Mouse (Mus musculus) left cerebral cortex, postnatal 25 days (tissue): Measurements from ENCODE around the gene Oxsm. TPM values are rescaled to one million over a fixed set of nuclear protein-coding genes. Genes with fewer than 3 reads are reported as not detected.

Source experiments
- DNase-seq, 2 experiments: peaks; one replicate each; pipeline ENCODE4 v3.0.0; 2022; ENCODE audit warnings: low spot score in 2 of 2, mixed read lengths in 1 of 2
- intact Hi-C: fragments of 180-260 bp; cut with DNase I; formaldehyde crosslinking; loops from one replicate; pipeline ENCODE4 v1.15.1; 2025
- total RNA-seq, 2 experiments: library from RNA; stranded (reverse); gene quantifications; 2 replicates each; pipeline ENCODE4 v1.2.3; 2021

The Oxsm gene
- 10 to 100 TPM; 10.9 to 11.2 TPM for total RNA-seq

DNA sequence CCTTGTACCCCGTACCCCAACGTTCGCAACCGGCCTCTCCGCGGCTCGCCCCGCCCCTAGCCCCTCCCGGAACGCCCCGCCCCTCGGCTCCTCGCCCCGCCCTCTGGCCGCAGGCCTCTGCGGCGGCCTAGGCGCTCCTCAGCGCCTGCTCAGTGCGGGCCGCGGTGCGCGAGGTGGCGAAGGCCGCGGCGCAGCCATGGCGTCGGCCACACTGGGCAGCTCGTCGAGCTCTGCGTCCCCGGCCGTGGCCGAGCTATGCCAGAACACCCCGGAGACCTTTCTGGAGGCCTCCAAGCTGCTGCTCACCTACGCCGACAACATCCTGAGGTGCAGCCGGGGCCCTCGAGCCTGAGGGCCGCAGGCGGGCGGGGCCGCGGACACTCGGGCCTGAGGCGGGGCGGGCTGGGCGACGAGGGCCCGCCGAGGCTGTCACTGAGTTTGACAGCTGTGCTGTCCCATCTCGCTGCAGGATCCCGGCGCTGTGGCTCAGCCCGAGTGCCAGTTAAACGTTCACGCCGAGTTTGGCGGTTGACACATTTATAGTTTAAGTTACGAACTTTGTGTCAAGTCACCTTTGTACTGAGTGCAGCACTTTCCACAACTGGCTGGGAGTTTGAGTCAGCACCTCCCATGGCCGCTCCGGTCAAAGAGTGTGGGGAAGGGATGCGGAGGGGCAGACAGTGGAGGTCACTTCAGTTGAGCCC lies at the start of gene Oxsm, which contains the start of gene Ngly1:
Gene Oxsm (minus strand): TSS at position 638 of the 704 bp plus-strand sequence.
Gene Ngly1 (plus strand): TSS at position 110 of the 704 bp plus-strand sequence.
- peak; percentile 81 to 85 for DNase-seq
- intact Hi-C loops, result loop anchor here (1.0 kb wide), 1 partner anchor 116 kb away; the partner anchor contains the start of gene Top2b

DNA sequence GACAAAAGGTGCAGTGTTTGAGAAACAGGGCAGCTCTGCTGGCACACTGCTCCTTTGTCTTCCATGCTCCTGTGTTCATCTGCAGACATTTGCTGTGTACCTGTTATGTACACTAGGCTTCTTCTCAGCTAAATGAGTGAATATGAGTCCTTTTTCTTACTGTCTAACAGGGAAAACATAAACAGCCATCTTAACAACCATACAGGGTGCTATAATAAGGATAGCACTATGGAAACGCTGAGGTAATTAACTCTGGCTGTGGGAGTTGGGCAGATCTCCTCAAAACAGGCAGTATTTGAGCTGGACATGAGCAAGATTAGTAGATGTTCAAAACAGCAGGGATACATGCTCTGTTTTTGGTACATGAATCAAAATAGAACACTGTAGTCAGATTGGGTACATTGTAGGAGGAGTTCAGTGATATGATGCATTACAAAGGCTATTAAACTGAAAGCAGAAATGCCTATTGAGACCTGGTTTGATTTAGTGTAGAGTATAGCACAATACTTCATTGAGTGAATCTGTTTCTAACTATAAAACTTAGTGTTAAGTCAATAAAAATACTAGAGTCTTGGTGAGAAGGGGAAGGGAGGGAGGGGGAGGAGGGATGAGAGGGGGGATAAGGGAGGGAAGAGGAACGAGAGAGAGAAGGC lies 47.3 kb upstream of the Oxsm start:
- intact Hi-C loops, result loop anchor here (5.0 kb wide), 1 partner anchor 70 kb away; the partner anchor contains the start of gene Top2b
- DNase-seq, result peak; percentile 31 to 76

DNA sequence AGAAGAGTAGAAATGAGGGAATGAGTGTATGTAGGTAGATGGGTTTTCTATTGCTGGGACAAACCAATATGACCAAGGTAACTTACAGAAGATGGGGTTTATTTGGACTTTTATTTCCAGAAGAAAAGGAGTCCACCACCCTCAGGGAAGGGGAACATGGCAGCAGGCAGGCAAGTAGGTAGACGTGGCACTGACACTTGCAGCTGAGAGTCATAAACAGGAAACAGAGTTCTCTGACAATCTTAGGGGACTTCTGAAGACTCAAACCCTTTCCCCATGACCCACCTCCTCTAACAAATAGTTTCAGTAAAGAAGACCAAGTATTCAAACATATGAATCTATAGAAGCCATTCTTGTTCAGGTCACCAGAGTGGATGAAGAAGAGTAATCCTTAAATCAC lies 44.3 kb upstream of the Oxsm start:
- intact Hi-C loops, result no loop called here
- no peak for DNase-seq

DNA sequence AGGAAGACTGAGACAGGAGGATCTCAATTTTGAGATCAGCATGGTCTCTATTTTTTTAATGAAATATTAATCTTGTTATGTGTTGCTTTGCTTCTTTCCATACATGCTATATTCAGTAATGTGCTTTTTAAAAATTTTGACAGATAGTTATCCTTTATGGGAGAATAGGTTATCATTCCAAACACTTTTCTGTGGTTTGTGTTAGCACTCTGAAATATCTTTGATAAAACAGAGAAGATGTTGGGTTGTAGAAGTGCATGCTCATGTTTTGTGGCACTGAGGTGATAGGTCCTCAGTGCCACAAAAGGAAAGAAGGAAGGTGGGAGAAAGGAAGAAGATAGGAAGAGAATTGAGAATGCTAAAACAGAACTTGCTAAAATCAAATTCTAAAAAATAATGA lies 43.4 kb upstream of the Oxsm start:
- no peak for DNase-seq
- intact Hi-C loops, result no loop called here

DNA sequence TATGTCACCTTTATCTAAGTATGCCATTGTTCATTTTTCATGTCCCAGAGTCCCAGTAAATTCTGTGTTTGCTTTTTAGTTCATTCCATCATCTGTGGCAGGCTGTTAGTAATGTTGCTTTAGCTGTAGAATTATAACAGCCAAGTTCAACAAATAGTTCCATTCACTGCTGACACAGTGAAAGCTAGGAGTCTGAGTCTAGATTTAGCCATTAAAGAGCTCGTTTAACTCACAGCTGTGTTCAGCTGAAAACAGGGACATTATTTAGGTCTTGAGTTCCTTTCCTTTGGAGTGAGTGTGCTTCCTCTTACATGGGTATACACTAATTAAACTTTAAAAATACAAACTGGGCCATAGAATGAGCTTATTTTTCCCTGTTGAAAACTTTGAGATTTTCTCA lies 42.8 kb upstream of the Oxsm start:
- DNase-seq, result peak in 1 of 2 experiments; percentile 43
- intact Hi-C loops, result no loop called here

DNA sequence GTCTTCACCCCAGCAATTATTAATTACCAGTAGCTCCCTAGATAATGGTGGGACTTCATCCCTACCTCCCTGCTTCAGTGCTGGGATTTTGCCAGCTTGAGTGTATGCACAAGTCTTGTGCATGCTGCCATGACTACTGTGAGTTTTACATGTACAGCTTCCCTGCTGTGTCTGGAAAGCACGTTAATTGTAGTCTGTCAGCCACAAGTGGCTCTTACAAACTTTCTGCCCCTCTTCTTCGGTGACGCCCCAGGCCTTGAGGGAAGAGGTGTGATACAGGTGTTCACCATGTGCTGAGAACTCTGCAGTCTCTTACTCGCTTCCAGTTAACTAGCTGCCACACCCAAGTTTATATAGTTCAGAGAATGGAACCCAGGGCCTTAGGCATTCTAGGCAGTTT lies 34.4 kb upstream of the Oxsm start:
- intact Hi-C loops, result no loop called here
- DNase-seq, result no peak

DNA sequence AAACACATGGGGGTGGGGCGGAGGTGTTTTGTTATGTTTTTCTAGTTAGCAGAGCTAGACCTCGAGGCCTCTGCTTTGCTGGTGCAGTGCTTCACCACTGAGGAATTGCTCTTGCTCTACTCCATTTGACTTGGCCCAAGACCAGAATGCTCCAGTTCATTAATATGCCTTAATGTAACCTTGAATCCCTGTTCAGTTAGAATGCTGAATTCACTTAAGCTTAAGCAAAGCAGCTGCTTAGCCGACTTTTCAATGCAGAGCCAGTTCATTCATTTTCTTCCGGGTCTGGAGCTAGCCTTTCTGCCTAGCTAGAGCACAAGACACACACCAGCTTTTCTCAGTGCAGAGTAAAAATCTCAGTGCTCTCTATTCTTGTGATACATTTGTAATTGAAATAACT lies 29.6 kb upstream of the Oxsm start:
- no peak for DNase-seq
- intact Hi-C loops, result no loop called here

DNA sequence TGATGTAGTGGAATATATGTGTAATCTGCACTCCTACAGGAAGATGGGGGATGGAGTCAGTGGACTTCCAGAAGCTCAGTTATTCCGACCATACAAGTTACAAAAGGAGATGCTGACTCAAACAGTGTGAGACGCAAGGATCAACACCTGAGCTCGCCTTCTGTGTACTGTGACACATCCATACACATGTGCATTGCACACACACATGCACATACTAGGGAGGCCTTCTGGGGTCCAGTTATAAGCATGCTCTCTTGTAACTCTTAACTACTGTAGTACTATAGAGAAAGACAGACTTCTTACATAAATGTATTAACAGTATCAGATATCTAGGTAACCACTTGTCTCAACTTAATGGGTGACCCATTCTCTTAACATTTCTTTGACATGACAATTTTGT lies 24.1 kb upstream of the Oxsm start:
- no peak for DNase-seq
- intact Hi-C loops, result no loop called here

DNA sequence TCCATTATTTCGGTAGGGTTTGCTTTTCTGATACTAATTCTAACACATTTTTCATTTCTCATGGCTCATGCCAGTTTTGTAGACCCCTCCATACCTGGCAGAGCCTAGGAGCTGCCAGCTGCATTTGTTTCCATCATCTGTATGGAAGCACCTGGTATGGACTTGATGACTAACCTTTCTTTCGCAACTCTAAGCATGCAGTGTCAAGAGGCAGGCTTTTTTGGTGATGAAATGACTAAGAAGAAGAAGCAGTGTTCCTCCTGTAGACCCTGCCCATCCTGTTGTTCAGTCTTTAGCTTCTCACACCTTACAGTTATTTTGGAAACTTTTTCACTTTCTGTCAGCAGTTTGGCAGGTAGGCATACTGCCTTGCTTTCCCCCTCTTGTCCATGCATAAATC lies 20.2 kb upstream of the Oxsm start:
- intact Hi-C loops, result no loop called here
- DNase-seq, result no peak

DNA sequence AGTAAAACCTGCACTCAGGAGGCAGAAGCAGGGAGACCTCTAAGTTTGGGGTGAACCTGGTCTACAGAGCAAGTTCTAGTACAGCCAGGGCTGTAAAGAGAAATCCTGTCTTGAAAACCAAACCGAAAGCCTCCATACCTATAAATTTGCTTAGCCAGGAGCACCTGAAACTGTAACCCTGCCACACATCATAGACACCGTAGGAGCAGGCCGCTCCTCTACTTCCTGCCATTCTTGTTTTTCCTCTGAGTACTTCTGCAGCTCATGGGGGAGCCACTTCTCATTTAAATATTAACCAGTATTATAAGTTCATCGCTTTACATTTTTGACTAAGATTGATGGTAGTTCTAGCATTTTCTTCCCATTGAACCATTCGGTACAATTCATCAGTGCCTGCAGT lies 17.4 kb upstream of the Oxsm start:
- intact Hi-C loops, result no loop called here

DNA sequence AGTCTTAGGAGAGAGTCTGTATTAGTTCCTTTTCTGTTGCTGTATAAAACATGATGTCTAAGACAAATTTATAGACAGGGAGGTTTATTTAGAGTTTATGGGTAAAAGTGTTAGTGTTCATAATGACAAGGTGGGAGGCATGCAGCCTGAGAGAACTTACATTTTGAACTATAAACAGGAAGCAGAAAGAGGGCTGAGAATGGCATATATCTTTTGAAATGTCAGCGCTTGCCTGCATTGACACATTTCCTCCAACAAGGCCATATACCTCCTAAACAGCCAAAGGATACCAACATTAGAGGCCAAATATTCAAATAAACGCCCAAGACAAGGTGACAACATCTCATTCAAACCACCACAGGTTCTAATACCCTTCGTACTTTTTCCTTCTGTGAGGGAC lies 12.3 kb upstream of the Oxsm start:
- intact Hi-C loops, result no loop called here

More for the DNA sequence above, 17.4 kb upstream of the Oxsm start:
- DNase-seq, result no peak

DNA sequence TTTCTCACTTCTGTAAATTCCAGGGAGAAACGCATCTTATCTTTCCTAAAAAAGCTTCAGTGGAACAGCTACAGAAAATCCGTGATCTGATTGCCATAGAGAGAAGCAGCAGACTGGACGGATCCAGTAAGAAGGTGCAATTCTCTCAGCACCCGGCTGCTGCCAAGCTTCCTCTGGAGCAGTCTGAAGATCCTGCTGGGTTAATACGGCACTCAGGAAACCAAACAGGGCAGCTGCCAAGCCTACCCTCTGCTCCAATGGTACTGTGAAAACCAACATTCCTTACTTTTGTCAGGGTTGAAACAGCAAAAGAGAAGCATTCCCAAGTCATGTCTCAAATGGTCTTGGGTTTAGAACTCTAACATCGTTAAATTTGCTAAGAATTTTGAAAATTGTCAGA lies 10.9 kb upstream of the Oxsm start:
- peak; percentile 20 to 56 for DNase-seq

More for the DNA sequence above, 12.3 kb upstream of the Oxsm start:
- no peak for DNase-seq

DNA sequence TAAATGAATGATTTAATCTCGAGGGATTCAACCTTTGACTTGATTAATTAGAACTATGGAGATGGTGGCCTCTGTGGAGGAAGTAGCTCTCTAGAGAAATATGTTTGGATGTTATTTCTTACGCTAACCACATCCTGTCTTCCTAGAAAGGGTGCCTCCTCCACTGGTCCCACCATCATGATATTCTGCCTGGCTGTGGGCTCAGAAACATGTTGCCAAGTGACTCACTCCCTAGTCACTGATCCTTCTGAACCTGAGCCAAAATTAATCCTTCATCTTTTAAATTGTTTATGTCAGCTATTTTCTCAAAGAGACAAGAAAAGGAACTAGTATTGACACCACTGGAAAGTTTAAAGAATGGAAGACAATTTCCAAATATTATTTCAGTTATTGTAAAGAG lies 6.6 kb upstream of the Oxsm start:
- intact Hi-C loops, result no loop called here

More for the DNA sequence above, 10.9 kb upstream of the Oxsm start:
- intact Hi-C loops, result no loop called here

DNA sequence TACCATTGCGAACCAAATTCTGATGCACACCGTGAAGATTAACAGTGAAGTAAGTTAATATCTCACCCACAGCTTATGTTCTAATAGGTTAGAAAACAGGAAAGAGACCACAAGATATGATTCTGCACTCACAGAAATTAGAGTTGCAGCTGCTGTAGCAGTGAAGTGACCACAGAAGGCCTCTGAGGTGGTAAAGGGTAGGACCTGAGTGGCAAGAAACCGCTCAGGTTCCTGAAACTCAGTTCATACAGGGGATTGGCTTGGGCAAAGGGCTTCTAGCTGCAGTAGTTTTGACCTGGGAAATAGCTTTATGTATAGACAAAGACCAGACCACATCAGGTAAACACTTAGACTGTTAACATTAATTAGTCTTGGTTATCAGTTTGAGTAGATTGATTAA lies 6.1 kb upstream of the Oxsm start:
- intact Hi-C loops, result no loop called here
- no peak for DNase-seq

More for the DNA sequence above, 6.6 kb upstream of the Oxsm start:
- no peak for DNase-seq

DNA sequence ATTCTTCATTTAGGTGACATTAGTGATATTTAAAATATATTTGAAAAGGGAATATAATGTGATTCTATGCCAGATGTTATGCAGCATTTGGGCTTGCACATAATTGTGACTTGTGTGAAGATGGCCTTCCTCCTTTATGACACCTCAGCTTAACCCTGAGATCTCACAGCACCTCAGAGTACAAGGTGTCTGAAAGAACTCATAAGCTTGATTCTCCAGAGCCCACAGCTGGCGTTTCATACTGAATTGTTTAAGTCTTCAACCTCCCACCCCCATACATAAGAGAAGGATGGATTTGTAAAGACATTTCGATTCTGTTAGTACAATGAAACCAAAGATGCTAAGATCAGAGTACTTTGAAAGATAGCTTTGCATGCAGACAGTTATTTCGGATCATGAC lies 491 bp upstream of the Oxsm start:
- intact Hi-C loops, result no loop called here
- no peak for DNase-seq

DNA sequence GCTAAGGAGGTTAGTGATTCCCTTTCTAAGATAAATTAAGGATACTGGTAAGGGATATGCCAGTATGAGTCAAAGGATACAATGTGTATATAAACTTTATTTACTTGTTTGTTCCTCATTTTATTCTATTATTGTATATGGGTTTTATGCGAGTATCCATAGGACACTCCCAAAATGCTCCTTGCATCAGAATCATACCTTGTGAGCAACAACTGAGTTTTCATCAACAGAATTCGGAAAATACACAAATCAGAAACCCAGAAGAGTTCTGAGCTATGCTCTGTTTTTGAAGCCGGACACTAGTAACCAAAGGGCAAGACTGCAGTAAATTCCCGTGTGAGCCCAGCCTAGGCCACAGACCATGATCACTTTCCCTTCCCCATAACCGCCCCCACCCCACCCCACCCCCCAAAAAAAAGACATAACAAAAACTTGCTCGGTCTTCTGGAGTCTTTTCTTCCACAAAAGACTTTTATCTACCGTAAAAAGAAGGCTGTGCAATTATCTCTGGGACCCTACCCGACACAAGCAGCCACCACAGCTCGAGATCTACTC lies 928 bp downstream of the Oxsm start:
- DNase-seq, result no peak
- intact Hi-C loops, result loop anchor here (1.0 kb wide), 1 partner anchor 117 kb away; the partner anchor contains the start of gene Top2b

DNA sequence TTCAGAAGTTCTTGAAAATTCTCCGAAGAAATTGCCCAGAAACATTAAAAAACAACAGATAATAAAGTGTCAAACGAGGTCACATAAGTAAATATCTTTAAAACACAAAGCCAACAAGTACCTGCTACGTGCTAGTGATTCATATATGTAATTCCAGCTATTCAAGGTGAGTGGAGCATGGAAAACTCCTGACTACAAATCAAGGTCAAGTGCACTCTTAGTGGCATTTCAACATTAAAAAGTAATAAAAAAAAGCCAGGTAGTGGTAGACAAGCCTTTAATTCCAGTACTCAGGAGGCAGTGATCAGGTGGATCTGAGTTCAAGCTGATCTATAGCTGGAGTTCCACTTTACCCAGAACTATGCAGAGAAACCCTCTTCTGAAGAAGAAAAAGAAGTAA lies 1.5 kb downstream of the Oxsm start:
- no peak for DNase-seq
- intact Hi-C loops, result no loop called here

DNA sequence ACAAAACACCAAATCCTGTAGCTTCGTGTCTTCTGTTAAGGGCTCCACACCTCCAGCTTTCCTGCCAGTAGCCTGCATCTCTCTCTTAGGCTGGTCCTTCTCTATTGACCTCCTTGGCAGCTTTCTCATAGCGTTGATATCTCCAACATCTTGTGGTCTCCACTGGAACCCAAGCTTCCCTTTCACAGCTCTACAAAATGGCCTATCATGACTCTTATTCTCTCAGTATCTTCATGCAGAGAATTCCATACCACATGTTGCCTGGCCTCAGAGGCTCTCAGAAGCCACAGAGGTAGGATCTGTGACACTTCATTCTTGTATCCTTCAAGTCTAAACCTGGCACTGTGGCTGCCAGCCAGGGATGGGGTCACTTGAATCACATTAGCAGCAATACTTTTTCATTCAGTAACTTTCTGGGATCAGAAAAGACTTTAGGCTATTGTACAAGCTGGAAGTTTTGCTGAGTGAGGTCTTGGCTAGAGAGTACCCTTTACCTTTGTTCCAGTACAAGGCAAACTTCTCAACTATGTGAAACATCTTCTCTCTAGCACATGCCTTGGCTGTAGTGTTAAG lies 3.2 kb downstream of the Oxsm start:
- DNase-seq, result no peak
- intact Hi-C loops, result no loop called here

DNA sequence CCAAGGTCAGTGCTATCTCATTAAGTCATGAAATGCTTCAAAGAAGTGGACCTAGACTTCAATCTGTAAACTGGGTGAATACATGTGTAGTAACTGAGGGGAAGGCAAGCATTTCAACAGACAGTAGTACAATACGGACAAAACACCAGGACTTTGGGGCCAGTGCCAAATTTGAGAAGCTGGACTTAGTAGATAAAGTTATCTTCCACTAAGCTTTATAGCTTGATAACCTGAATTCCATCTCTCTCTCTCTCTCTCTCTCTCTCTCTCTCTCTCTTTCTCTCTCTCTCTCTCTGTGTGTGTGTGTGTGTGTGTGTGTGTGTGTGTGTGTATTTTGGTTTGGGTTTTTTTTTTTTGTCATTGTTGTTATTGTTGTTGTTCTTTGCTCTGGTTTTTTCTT lies 4.5 kb downstream of the Oxsm start:
- intact Hi-C loops, result no loop called here
- no peak for DNase-seq

DNA sequence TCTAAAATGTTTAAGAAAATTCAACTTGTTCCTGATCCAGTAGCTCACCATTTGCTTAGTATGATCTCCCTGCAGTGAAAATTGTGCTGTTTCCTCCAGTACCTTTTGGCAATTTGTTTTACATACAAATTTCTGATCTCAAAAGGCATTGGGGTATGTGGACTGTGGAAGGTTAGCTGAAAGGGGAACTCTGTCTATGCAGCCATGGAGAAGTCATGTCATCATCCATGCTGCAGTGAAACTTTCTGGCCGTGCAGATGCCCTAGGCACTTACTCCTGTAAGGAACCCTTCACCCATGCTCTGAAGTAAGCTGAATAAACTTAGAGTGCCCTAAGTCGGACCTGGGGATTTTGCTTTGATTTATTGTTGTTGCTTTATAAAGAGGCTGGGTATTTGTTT lies 5.2 kb downstream of the Oxsm start:
- no peak for DNase-seq
- intact Hi-C loops, result no loop called here
